Mouse (Mus musculus) thymus, adult 2 months (tissue): Measurements from ENCODE around the gene Fem1b.

ENCODE experiments used
- CTCF ChIP-seq: fragments of 200-500 bp; IDR thresholded peaks from 2 replicates; pipeline ENCODE4 v1.5.1; 2012; ENCODE audit warnings: mild to moderate bottlenecking, control low read depth, low read length, moderate library complexity, borderline replicate concordance; ENCODE audit not compliant: control insufficient read depth, poor library complexity, insufficient read depth; ENCODE audit errors: extremely low read depth
- POLR2A ChIP-seq: fragments of 200-500 bp; IDR thresholded peaks from 2 replicates; pipeline ENCODE4 v1.6.1; 2012; ENCODE audit warnings: mild to moderate bottlenecking, low read length, control low read depth, moderate library complexity; ENCODE audit not compliant: control insufficient read depth, poor library complexity, insufficient read depth; ENCODE audit errors: extremely low read depth

- TF ChIP-seq CTCF (no peak), POLR2A (no peak)
Observed at GRCm38 (mm10) chr9:62834906-62835305, 23.2 kb upstream of the Fem1b start.
